Mouse (Mus musculus): Measurements from ENCODE around the gene Gdpd4.

DNA sequence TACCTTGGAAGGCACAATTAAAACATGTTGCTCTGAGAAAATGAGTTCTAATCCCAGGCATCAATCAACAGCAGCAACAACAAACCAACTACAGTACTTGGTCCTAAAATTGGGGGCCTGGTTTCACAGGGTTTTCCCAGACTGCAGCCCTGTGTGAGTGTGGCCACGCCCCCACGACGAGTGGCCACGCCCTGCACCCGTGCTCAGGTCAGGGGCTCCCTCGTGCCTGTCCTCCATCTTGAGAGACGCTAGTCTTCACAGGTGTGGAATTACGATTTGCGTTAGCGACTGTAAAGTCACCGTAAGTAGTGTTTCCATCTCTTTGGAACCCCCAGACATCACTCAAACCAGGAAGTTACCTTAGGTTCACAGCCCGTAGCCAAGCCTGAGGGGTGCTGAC lies at the start of gene Gdpd4:
- TF ChIP-seq GATA1 (IDR thresholded peaks at IDR 0.05; ENCODE audit: low read length) (no peak), TAL1 (IDR thresholded peaks at IDR 0.05; ENCODE audit: low read length) (no peak)
